Mouse (Mus musculus) ES-E14 (cell line): ENCODE measurements around the gene Ilf2. TPM values are rescaled to one million over a fixed set of nuclear protein-coding genes. Genes with fewer than 3 reads are reported as not detected.

Experiments
- DNase-seq: peaks from one replicate; pipeline ENCODE4 v3.0.0-alpha.2; 2013; ENCODE audit warnings: low read depth, low spot score
- H3K27ac ChIP-seq: 2 replicates; pipeline ENCODE4 v1.5.1; 2012; ENCODE audit warnings: low read depth, mild to moderate bottlenecking, low read length, moderate library complexity, mixed read lengths; ENCODE audit not compliant: poor library complexity, insufficient read depth, severe bottlenecking
- H3K36me3 ChIP-seq: 2 replicates; pipeline ENCODE4 v1.6.1; 2012; ENCODE audit warnings: mild to moderate bottlenecking, low read length, moderate library complexity, mixed read lengths; ENCODE audit not compliant: control insufficient read depth, poor library complexity, insufficient read depth, severe bottlenecking
- H3K4me1 ChIP-seq, 2 experiments: fragments of 150-350 bp in 1 of 2; sonication (generic) in 1 of 2; 2 replicates each; pipeline ENCODE4 v1.6.1; 2012; ENCODE audit warnings: low read length in 2 of 2, mild to moderate bottlenecking in 1 of 2, mixed read lengths in 1 of 2; ENCODE audit not compliant: control insufficient read depth in 2 of 2, insufficient read depth in 2 of 2, poor library complexity in 1 of 2
- H3K4me3 ChIP-seq, 2 experiments: fragments of 150-350 bp in 1 of 2; sonication (generic) in 1 of 2; 2 replicates each; pipeline ENCODE4 v1.5.1; 2012; ENCODE audit warnings: low read length in 2 of 2, low read depth in 1 of 2, mild to moderate bottlenecking in 1 of 2, mixed read lengths in 1 of 2; ENCODE audit not compliant: insufficient read depth in 1 of 2, poor library complexity in 1 of 2, severe bottlenecking in 1 of 2
- H3K9ac ChIP-seq: 2 replicates; pipeline ENCODE4 v1.6.1; 2012; ENCODE audit warnings: low read depth, mild to moderate bottlenecking, low read length, mixed read lengths; ENCODE audit not compliant: poor library complexity, insufficient read depth, severe bottlenecking
- H3K9me3 ChIP-seq: fragments of 150-350 bp; sonication (generic); 2 replicates; pipeline ENCODE4 v1.6.1; 2012; ENCODE audit warnings: low read depth, mild to moderate bottlenecking, low read length; ENCODE audit not compliant: control insufficient read depth, insufficient read depth
- CHD2 ChIP-seq: IDR thresholded peaks from 2 replicates; pipeline ENCODE4 v1.6.1; 2014; ENCODE audit warnings: mild to moderate bottlenecking, low read depth, low read length, inconsistent platforms
- HCFC1 ChIP-seq: IDR thresholded peaks from 2 replicates; pipeline ENCODE4 v1.6.1; 2012; ENCODE audit warnings: low read length, inconsistent platforms, borderline replicate concordance; ENCODE audit not compliant: insufficient read depth
- MAFK ChIP-seq: IDR thresholded peaks from 2 replicates; pipeline ENCODE4 v1.6.1; 2014; ENCODE audit warnings: mild to moderate bottlenecking, low read depth, low read length, inconsistent platforms; ENCODE audit not compliant: insufficient read depth
- ZC3H11A ChIP-seq: IDR thresholded peaks from 2 replicates; pipeline ENCODE4 v1.6.1; 2012; ENCODE audit warnings: low read depth, mild to moderate bottlenecking, inconsistent platforms, low read length, borderline replicate concordance
- ZNF384 ChIP-seq: IDR thresholded peaks from 2 replicates; pipeline ENCODE4 v1.6.1; 2012; ENCODE audit warnings: low read depth, low read length, inconsistent platforms
- in situ Hi-C, 2 experiments: fragments of 600-800 bp; cut with MboI; formaldehyde crosslinking; loops; one replicate each; pipeline ENCODE4 v1.15.1; 2025; ENCODE audit warnings: low sequenced_read_pairs in 2 of 2, inconsistent platforms in 1 of 2; ENCODE audit not compliant: unreplicated experiment in 2 of 2
- total RNA-seq: library from RNA; depleted of rRNA; stranded (reverse); fragments of 300-350 nt; gene quantifications from 2 replicates; pipeline ENCODE4 v1.2.3, GENCODE M21; 2012

The Ilf2 gene
- total RNA-seq, 1 experiment, result 165 TPM

DNA sequence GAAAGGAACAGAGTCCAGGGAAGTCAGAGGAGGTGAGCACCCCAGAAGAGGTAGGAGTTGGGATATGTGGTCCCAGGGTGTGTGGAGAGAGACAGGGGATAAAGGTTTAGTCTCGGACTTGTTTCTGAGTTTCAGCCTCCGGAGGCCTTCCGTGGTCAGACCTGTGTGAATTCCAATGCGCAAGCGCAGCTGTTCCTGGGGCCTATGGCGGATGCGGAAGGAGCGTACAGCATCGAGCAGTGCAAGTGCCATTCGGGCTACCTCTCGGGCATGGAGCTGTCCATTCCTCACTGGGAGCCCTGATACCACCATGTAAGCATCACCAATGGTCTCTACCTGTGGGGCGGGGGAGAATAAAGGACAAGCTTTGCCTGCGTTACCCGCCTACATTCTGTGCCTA, 21.0 kb upstream of the Ilf2 start:
- no peak for DNase-seq
- H3K9ac ChIP-seq, result peak overlapping the region; percentile 60
- no peak for TF ChIP-seq MAFK
- no peak for TF ChIP-seq ZC3H11A
- no peak for TF ChIP-seq HCFC1
- no peak for TF ChIP-seq ZNF384
- no peak for TF ChIP-seq CHD2
- peak overlapping the region; percentile 37 to 54 for H3K4me3 ChIP-seq
- in situ Hi-C loops, result no loop called here
- peaks cover 6% of the 10 kb centered on the region; the same call in 1 of the 2 replicates for H3K36me3 ChIP-seq
- H3K27ac ChIP-seq, result no peak overlapping the region
- peaks cover 0 to 25% of the 10 kb centered on the region in 2 experiments; a peak in 2 of 4 replicates for H3K4me1 ChIP-seq
- no peaks in the 10 kb centered on the region for H3K9me3 ChIP-seq

DNA sequence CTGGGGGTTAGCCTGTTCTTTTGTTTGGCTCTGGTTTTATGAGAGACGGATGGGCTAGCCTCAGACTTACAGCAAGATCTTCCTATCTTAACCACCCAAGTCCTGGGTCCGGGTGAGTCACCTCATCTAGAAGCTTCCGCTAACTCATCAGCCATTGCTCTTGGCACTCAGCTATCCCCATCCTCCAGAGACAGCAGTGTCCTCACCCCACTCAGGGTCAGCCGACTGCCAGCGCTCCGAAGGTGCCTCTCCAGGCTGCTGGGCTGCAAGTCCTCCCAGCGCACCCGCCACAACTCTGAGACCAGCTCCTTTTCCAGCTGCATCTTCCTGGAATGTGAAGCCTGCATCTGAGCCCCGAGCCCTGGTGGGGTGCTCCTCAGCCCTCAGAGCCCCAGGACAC, 16.2 kb upstream of the Ilf2 start:
- H3K9ac ChIP-seq, result no peak overlapping the region
- no peaks in the 10 kb centered on the region for H3K9me3 ChIP-seq
- DNase-seq, result no peak
- in situ Hi-C loops, result no loop called here
- no peak for TF ChIP-seq CHD2
- TF ChIP-seq HCFC1, result no peak
- TF ChIP-seq MAFK, result no peak
- no peak for TF ChIP-seq ZC3H11A
- TF ChIP-seq ZNF384, result no peak
- H3K4me1 ChIP-seq, result peaks cover 0 to 5% of the 10 kb centered on the region in 2 experiments; a peak in 1 of 4 replicates
- peaks cover 6% of the 10 kb centered on the region; the same call in 1 of the 2 replicates for H3K36me3 ChIP-seq
- H3K4me3 ChIP-seq, result no peak overlapping the region
- H3K27ac ChIP-seq, result no peak overlapping the region

DNA sequence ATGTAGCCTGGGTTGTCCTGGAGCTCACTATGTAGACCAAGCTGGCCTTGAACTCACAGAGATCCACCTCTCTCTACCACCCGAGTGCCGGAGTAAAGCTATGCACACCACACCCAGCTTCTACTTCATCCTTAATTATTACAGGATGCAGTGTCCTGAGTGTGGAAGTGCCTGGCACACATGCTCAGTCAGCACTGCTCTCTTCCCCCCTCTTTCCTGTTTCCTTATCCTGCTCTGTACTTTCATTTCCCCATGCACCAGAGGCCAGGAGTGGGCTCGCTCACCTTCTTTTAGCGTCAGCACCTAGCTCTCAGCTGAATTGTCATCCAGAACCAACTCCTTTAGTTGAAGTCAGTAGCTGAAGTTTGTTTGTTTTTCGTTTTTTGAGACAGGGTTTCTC, 15.6 kb upstream of the Ilf2 start:
- DNase-seq, result no peak
- no peak for TF ChIP-seq CHD2
- no peak for TF ChIP-seq MAFK
- TF ChIP-seq HCFC1, result no peak
- no peak for TF ChIP-seq ZC3H11A
- TF ChIP-seq ZNF384, result no peak
- in situ Hi-C loops, result no loop called here
- Histone ChIP-seq H3K27ac (no peak overlapping the region), H3K9me3 (no peaks in the 10 kb centered on the region), H3K9ac (no peak overlapping the region), H3K4me3 (no peak overlapping the region), H3K36me3 (peaks cover 6% of the 10 kb centered on the region; the same call in 1 of the 2 replicates), H3K4me1 (peaks cover 0 to 5% of the 10 kb centered on the region in 2 experiments; a peak in 1 of 4 replicates)

DNA sequence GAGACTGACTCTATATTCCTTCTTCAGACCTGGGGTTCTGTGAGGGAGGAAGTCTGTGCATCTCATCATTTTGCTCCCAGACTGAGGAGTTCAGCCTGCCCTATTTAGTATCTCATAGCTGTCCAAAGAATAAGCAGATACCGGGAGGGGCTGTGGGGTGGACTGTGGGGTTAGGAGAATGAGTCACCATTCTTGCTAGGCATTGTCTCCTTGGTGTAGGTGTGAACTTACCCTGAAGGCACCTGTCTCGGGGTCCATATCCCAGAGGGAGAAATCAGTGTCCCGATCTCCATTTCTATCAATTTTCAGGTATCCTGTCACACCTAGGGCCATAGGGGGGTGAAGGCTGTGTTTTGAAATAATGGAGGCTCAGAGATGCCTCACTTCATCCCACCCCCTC, 14.0 kb upstream of the Ilf2 start:
- no peak for DNase-seq
- no peaks in the 10 kb centered on the region; a peak in 1 of 4 replicates for H3K4me1 ChIP-seq
- no peak for TF ChIP-seq ZNF384
- TF ChIP-seq MAFK, result no peak
- no peak for TF ChIP-seq HCFC1
- TF ChIP-seq CHD2, result no peak
- TF ChIP-seq ZC3H11A, result no peak
- no peaks in the 10 kb centered on the region for H3K9me3 ChIP-seq
- in situ Hi-C loops, result no loop called here
- no peak overlapping the region for H3K27ac ChIP-seq
- H3K9ac ChIP-seq, result no peak overlapping the region
- H3K4me3 ChIP-seq, result no peak overlapping the region
- no peaks in the 10 kb centered on the region; the same call in 1 of the 2 replicates for H3K36me3 ChIP-seq

DNA sequence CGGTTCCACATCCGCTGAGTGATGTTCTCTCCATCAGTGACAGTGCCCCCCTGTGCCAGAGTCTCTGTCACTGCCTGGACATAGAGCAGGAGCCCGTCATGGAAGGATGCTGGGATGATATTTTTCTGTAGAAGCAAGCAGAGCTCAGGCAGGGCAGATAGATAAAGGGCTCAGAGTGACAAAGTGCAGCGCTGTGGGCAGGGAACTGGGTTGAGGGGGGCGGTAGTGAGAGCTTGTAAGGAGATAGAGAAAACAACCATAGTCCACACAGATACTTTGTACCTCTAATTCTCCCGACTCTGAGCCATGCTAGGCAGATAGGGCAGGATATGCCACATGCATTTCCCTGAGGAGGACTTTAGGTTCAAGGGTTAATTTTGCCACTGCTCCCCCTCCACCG, 13.3 kb upstream of the Ilf2 start:
- TF ChIP-seq ZNF384, result no peak
- no peak for TF ChIP-seq HCFC1
- TF ChIP-seq CHD2, result no peak
- no peak for TF ChIP-seq MAFK
- no peak for TF ChIP-seq ZC3H11A
- in situ Hi-C loops, result no loop called here
- Histone ChIP-seq H3K9ac (no peak overlapping the region), H3K4me1 (no peaks in the 10 kb centered on the region; a peak in 1 of 4 replicates), H3K36me3 (no peaks in the 10 kb centered on the region; the same call in 1 of the 2 replicates), H3K27ac (no peak overlapping the region), H3K4me3 (no peak overlapping the region), H3K9me3 (no peaks in the 10 kb centered on the region)
- no peak for DNase-seq
